Mouse (Mus musculus) MEL (cell line): ENCODE data around the gene Dgkb. TPM values are rescaled to one million over a fixed set of nuclear protein-coding genes. Genes with fewer than 3 reads are reported as not detected.

Experiments
- DNase-seq: peaks from one replicate; pipeline ENCODE4 v3.0.0; 2011; ENCODE audit warnings: low read depth, low spot score
- H3K27ac ChIP-seq: 2 replicates; pipeline ENCODE4 v1.5.1; 2012; ENCODE audit warnings: low read depth, mild to moderate bottlenecking, control low read depth, low read length, moderate library complexity; ENCODE audit not compliant: control insufficient read depth
- H3K27me3 ChIP-seq, 2 experiments: fragments of 150-350 bp in 1 of 2; sonication (generic) in 1 of 2; 2 replicates each; pipeline ENCODE4 v1.6.1; 2012; ENCODE audit warnings: low read length in 2 of 2, mild to moderate bottlenecking in 2 of 2, improper control_type of control experiment in 1 of 2, moderate library complexity in 1 of 2; ENCODE audit not compliant: insufficient read depth in 2 of 2, control insufficient read depth in 1 of 2
- H3K36me3 ChIP-seq, 2 experiments: 2 replicates each; pipeline ENCODE4 v1.6.1; 2012 to 2014; ENCODE audit warnings: low read length in 2 of 2, improper control_type of control experiment in 1 of 2, inconsistent platforms in 1 of 2, mild to moderate bottlenecking in 1 of 2; ENCODE audit not compliant: insufficient read depth in 2 of 2, control insufficient read depth in 1 of 2
- H3K4me1 ChIP-seq, 2 experiments: fragments of 150-350 bp in 1 of 2; sonication (generic) in 1 of 2; 2 replicates each; pipeline ENCODE4 v1.6.1; 2012; ENCODE audit warnings: low read length in 2 of 2, improper control_type of control experiment in 1 of 2, mild to moderate bottlenecking in 1 of 2; ENCODE audit not compliant: insufficient read depth in 2 of 2, control insufficient read depth in 1 of 2
- H3K4me3 ChIP-seq, 2 experiments: fragments of 150-350 bp in 1 of 2; sonication (generic) in 1 of 2; 2 replicates each; pipeline ENCODE4 v1.5.1; 2012; ENCODE audit warnings: low read depth in 2 of 2, low read length in 2 of 2, mild to moderate bottlenecking in 2 of 2, moderate library complexity in 2 of 2, control low read depth in 1 of 2, improper control_type of control experiment in 1 of 2; ENCODE audit not compliant: control insufficient read depth in 1 of 2, insufficient read depth in 1 of 2
- H3K79me2 ChIP-seq: 2 replicates; pipeline ENCODE4 v1.6.1; 2012; ENCODE audit warnings: mild to moderate bottlenecking, low read length, moderate library complexity; ENCODE audit not compliant: control insufficient read depth, poor library complexity, insufficient read depth
- H3K9ac ChIP-seq: 2 replicates; pipeline ENCODE4 v1.6.1; 2012; ENCODE audit warnings: low read depth, mild to moderate bottlenecking, control low read depth, low read length, moderate library complexity; ENCODE audit not compliant: control insufficient read depth, poor library complexity, severe bottlenecking
- H3K9me3 ChIP-seq: fragments of 150-350 bp; sonication (generic); replicated peaks from 2 replicates; pipeline ENCODE4 v1.6.1; 2012; ENCODE audit warnings: mild to moderate bottlenecking, low read length, improper control_type of control experiment, moderate library complexity; ENCODE audit not compliant: insufficient read depth
- E2F4 ChIP-seq: IDR thresholded peaks from 2 replicates; pipeline ENCODE4 v1.6.1; 2011; ENCODE audit warnings: low read depth, low read length, improper control_type of control experiment, borderline replicate concordance
- ELF1 ChIP-seq: IDR thresholded peaks from 2 replicates; pipeline ENCODE4 v1.6.1; 2014; ENCODE audit warnings: low read depth, mild to moderate bottlenecking, inconsistent platforms, low read length, improper control_type of control experiment, moderate library complexity
- EP300 ChIP-seq, 2 experiments: IDR thresholded peaks; 2 replicates each; pipeline ENCODE4 v1.6.1; 2011; ENCODE audit warnings: improper control_type of control experiment in 2 of 2, low read length in 2 of 2, low read depth in 1 of 2, mild to moderate bottlenecking in 1 of 2
- ETS1 ChIP-seq: IDR thresholded peaks from 2 replicates; pipeline ENCODE4 v1.6.1; 2012; ENCODE audit warnings: low read depth, mild to moderate bottlenecking, inconsistent platforms, low read length, improper control_type of control experiment, moderate library complexity
- GABPA ChIP-seq: IDR thresholded peaks from 2 replicates; pipeline ENCODE4 v1.6.1; 2012; ENCODE audit warnings: low read depth, mild to moderate bottlenecking, inconsistent platforms, low read length, improper control_type of control experiment, moderate library complexity
- GATA1 ChIP-seq: IDR thresholded peaks from 2 replicates; pipeline ENCODE4 v1.6.1; 2011; ENCODE audit warnings: low read depth, low read length, improper control_type of control experiment
- HCFC1 ChIP-seq: IDR thresholded peaks from 2 replicates; pipeline ENCODE4 v1.6.1; 2012; ENCODE audit warnings: low read depth, mild to moderate bottlenecking, inconsistent platforms, low read length, improper control_type of control experiment, moderate library complexity
- JUND ChIP-seq: IDR thresholded peaks from 2 replicates; pipeline ENCODE4 v1.6.1; 2011; ENCODE audit warnings: low read depth, mild to moderate bottlenecking, improper control_type of control experiment, low read length
- KAT2A ChIP-seq: conservative IDR thresholded peaks from 2 replicates; pipeline ENCODE4 v1.6.1; 2012; ENCODE audit warnings: low read depth, low read length, improper control_type of control experiment, inconsistent platforms
- MAFK ChIP-seq: IDR thresholded peaks from 2 replicates; pipeline ENCODE4 v1.6.1; 2011; ENCODE audit warnings: low read depth, mild to moderate bottlenecking, low read length, improper control_type of control experiment, borderline replicate concordance
- MAX ChIP-seq: IDR thresholded peaks from 2 replicates; pipeline ENCODE4 v1.6.1; 2011; ENCODE audit warnings: low read length, improper control_type of control experiment
- MXI1 ChIP-seq: IDR thresholded peaks from 2 replicates; pipeline ENCODE4 v1.6.1; 2011; ENCODE audit warnings: mild to moderate bottlenecking, low read depth, low read length, improper control_type of control experiment
- MYB ChIP-seq: IDR thresholded peaks from 2 replicates; pipeline ENCODE4 v1.6.1; 2011; ENCODE audit warnings: mild to moderate bottlenecking, low read depth, low read length, improper control_type of control experiment
- MYC ChIP-seq: IDR thresholded peaks from 2 replicates; pipeline ENCODE4 v1.6.1; 2011; ENCODE audit warnings: low read depth, mild to moderate bottlenecking, low read length, improper control_type of control experiment, moderate library complexity
- NELFE ChIP-seq: IDR thresholded peaks from 2 replicates; pipeline ENCODE4 v1.6.1; 2011; ENCODE audit warnings: low read depth, low read length, improper control_type of control experiment
- NRF1 ChIP-seq: IDR thresholded peaks from 2 replicates; pipeline ENCODE4 v1.6.1; 2014; ENCODE audit warnings: low read depth, mild to moderate bottlenecking, inconsistent platforms, low read length, improper control_type of control experiment, moderate library complexity; ENCODE audit not compliant: poor library complexity, insufficient read depth, severe bottlenecking
- POLR2A ChIP-seq, 2 experiments: IDR thresholded peaks; 2 replicates each; pipeline ENCODE4 v1.6.1; 2011 to 2012; ENCODE audit warnings: low read length in 2 of 2, mild to moderate bottlenecking in 2 of 2, control low read depth in 1 of 2, improper control_type of control experiment in 1 of 2, low read depth in 1 of 2, moderate library complexity in 1 of 2; ENCODE audit not compliant: control insufficient read depth in 1 of 2, insufficient read depth in 1 of 2, poor library complexity in 1 of 2
- RAD21 ChIP-seq: IDR thresholded peaks from 2 replicates; pipeline ENCODE4 v1.6.1; 2011; ENCODE audit warnings: mild to moderate bottlenecking, low read depth, low read length, improper control_type of control experiment
- RCOR1 ChIP-seq: IDR thresholded peaks from 2 replicates; pipeline ENCODE4 v1.6.1; 2012; ENCODE audit warnings: low read depth, mild to moderate bottlenecking, inconsistent platforms, low read length, improper control_type of control experiment
- SIN3A ChIP-seq: IDR thresholded peaks from 2 replicates; pipeline ENCODE4 v1.6.1; 2012; ENCODE audit warnings: low read length, improper control_type of control experiment, inconsistent platforms
- SMC3 ChIP-seq: IDR thresholded peaks from 2 replicates; pipeline ENCODE4 v1.6.1; 2011; ENCODE audit warnings: low read depth, low read length, improper control_type of control experiment
- TAL1 ChIP-seq: IDR thresholded peaks from 2 replicates; pipeline ENCODE4 v1.6.1; 2012; ENCODE audit warnings: mild to moderate bottlenecking, inconsistent platforms, low read length, moderate library complexity, mixed read lengths
- TBP ChIP-seq: IDR thresholded peaks from 2 replicates; pipeline ENCODE4 v1.8.0; 2011; ENCODE audit warnings: low read depth, low read length, improper control_type of control experiment
- UBTF ChIP-seq: IDR thresholded peaks from 2 replicates; pipeline ENCODE4 v1.6.1; 2012; ENCODE audit warnings: low read depth, mild to moderate bottlenecking, inconsistent platforms, low read length, improper control_type of control experiment, moderate library complexity, borderline replicate concordance; ENCODE audit not compliant: insufficient read depth
- USF2 ChIP-seq, 2 experiments: IDR thresholded peaks; 2 replicates each; pipeline ENCODE4 v1.6.1; 2011 to 2012; ENCODE audit warnings: improper control_type of control experiment in 2 of 2, low read length in 2 of 2, borderline replicate concordance in 1 of 2, inconsistent platforms in 1 of 2, low read depth in 1 of 2, mild to moderate bottlenecking in 1 of 2; ENCODE audit not compliant: insufficient read depth in 1 of 2
- ZC3H11A ChIP-seq: IDR thresholded peaks from 2 replicates; pipeline ENCODE4 v1.6.1; 2012; ENCODE audit warnings: low read depth, mild to moderate bottlenecking, inconsistent platforms, low read length, improper control_type of control experiment
- ZNF384 ChIP-seq: IDR thresholded peaks from 2 replicates; pipeline ENCODE4 v1.6.1; 2012; ENCODE audit warnings: low read depth, mild to moderate bottlenecking, inconsistent platforms, low read length, improper control_type of control experiment
- polyA plus RNA-seq, 2 experiments: library from polyadenylated mRNA; stranded (reverse) in 1 of 2; unstranded in 1 of 2; fragments of >175 nt in 1 of 2; fragments of >200 nt in 1 of 2; gene quantifications; 2 replicates each; pipeline versions ENCODE4 v1.2.1 to v1.2.4; 2012; ENCODE audit warnings: low replicate concordance in 2 of 2, low read depth in 1 of 2; ENCODE audit not compliant: insufficient read length in 2 of 2, insufficient read depth in 1 of 2, missing spikeins in 1 of 2
- total RNA-seq: library from RNA; depleted of rRNA; stranded (reverse); fragments of 300-350 nt; gene quantifications from 2 replicates; pipeline ENCODE4 v1.2.3, GENCODE M21; 2012

The Dgkb gene
- total and polyA plus RNA-seq, 3 experiments: not detected

- Histone ChIP-seq H3K36me3 (no peaks in the 10 kb centered on the region), H3K4me1 (no peaks in the 10 kb centered on the region), H3K9me3 (no peaks in the 10 kb centered on the region), H3K27ac (no peak overlapping the region), H3K4me3 (no peak overlapping the region), H3K79me2 (no peaks in the 10 kb centered on the region), H3K9ac (no peak overlapping the region), H3K27me3 (no peaks in the 10 kb centered on the region; a peak in 1 of 4 replicates)
- DNase-seq: no peak
- no peak for TF ChIP-seq MAX
- TF ChIP-seq TBP: no peak
- TF ChIP-seq MAFK: no peak
- TF ChIP-seq MYB: no peak
- TF ChIP-seq RAD21: no peak
- no peak for TF ChIP-seq USF2 (IDR thresholded peaks at IDR 0.05; ENCODE audit: borderline replicate concordance in 1 of 2, insufficient read depth in 1 of 2, low read depth in 1 of 2, low read length in 2 of 2)
- TF ChIP-seq GATA1: no peak
- TF ChIP-seq MXI1: no peak
- no peak for TF ChIP-seq ZC3H11A
- TF ChIP-seq NELFE: no peak
- no peak for TF ChIP-seq RCOR1
- TF ChIP-seq KAT2A: no peak
- TF ChIP-seq E2F4: no peak
- no peak for TF ChIP-seq MYC
- no peak for TF ChIP-seq HCFC1
- TF ChIP-seq POLR2A (IDR thresholded peaks at IDR 0.05; ENCODE audit: control insufficient read depth in 1 of 2, insufficient read depth in 1 of 2, low read depth in 1 of 2, low read length in 2 of 2, poor library complexity in 1 of 2): no peak
- no peak for TF ChIP-seq TAL1
- no peak for TF ChIP-seq JUND
- TF ChIP-seq ETS1: no peak
These were observed 21.1 kb upstream of the Dgkb start for GRCm38 (mm10) chr12:37796265-37796928.

GRCm38 (mm10) chr12:37814122-37814521 is 3.4 kb upstream of the Dgkb start:
- Histone ChIP-seq H3K36me3 (no peaks in the 10 kb centered on the region), H3K4me1 (no peaks in the 10 kb centered on the region), H3K79me2 (no peaks in the 10 kb centered on the region), H3K9ac (no peak overlapping the region), H3K27me3 (no peaks in the 10 kb centered on the region), H3K9me3 (no peaks in the 10 kb centered on the region), H3K27ac (no peak overlapping the region), H3K4me3 (no peak overlapping the region)
- no peak for DNase-seq
- no peak for TF ChIP-seq MAX
- TF ChIP-seq JUND: no peak
- no peak for TF ChIP-seq EP300 (IDR thresholded peaks at IDR 0.05; ENCODE audit: low read depth in 1 of 2, low read length in 2 of 2)
- no peak for TF ChIP-seq NELFE
- TF ChIP-seq GABPA: no peak
- no peak for TF ChIP-seq ELF1
- TF ChIP-seq TBP: no peak
- no peak for TF ChIP-seq SMC3
- TF ChIP-seq ZC3H11A: no peak
- TF ChIP-seq SIN3A: no peak
- TF ChIP-seq ZNF384: no peak
- TF ChIP-seq E2F4: no peak
- TF ChIP-seq UBTF: no peak
- no peak for TF ChIP-seq ETS1
- no peak for TF ChIP-seq HCFC1
- TF ChIP-seq USF2 (IDR thresholded peaks at IDR 0.05; ENCODE audit: borderline replicate concordance in 1 of 2, insufficient read depth in 1 of 2, low read depth in 1 of 2, low read length in 2 of 2): no peak
- TF ChIP-seq MYB: no peak
- TF ChIP-seq NRF1: no peak
